Mouse (Mus musculus): ENCODE measurements around the gene Susd3. TPM values are rescaled to one million over a fixed set of nuclear protein-coding genes. Genes with fewer than 3 reads are reported as not detected.

Gene Susd3
- 1.6 and 2.2 TPM in 2 replicates for polyA plus RNA-seq (2015; fragmentation: Nextera tagmentation; extraction: Ambion mirVana)

GRCm38 (mm10) chr13:49248467-49248862 lies at the start of gene Susd3:
TSS of gene Susd3 (minus strand) at chr13:49248706.
- Histone ChIP-seq H3K9ac (ENCODE audit: low read length) (no peak within 1 kb of the TSS), H3K4me1 (replicated peaks; ENCODE audit: control insufficient read depth, insufficient read depth, low read length) (peaks cover 6% of the 10 kb centered on the region; the same call in 1 of the 2 replicates), H3K36me3 (ENCODE audit: control insufficient read depth, insufficient read depth, low read length) (no peaks in the 10 kb centered on the region), H3K9me3 (ENCODE audit: control insufficient read depth, low read length) (no peaks in the 10 kb centered on the region), H3K4me3 (ENCODE audit: low read length) (peak within 1 kb of the TSS; percentile 45), H3K27ac (ENCODE audit: low read length) (no peak within 1 kb of the TSS), H3K4me2 (ENCODE audit: low read depth, low read length) (peak within 1 kb of the TSS; percentile 82), H3K27me3 (ENCODE audit: control insufficient read depth, insufficient read depth, low read depth, low read length) (peaks cover 22% of the 10 kb centered on the region)
- no peak for ATAC-seq (ENCODE audit: low read depth)
- 13% methylated on average over 7 of the region's 8 CpGs for WGBS

- WGBS, result 74% methylated on average over 7 of the region's 7 CpGs
- H3K4me1 ChIP-seq (replicated peaks; ENCODE audit: control insufficient read depth, insufficient read depth, low read length), result peaks cover 5% of the 10 kb centered on the region
- H3K27ac ChIP-seq (ENCODE audit: low read length), result no peak overlapping the region
- H3K4me3 ChIP-seq (ENCODE audit: low read length), result no peak overlapping the region
- no peaks in the 10 kb centered on the region for H3K27me3 ChIP-seq (ENCODE audit: control insufficient read depth, insufficient read depth, low read depth, low read length)
- no peaks in the 10 kb centered on the region for H3K9me3 ChIP-seq (ENCODE audit: control insufficient read depth, low read length)
- H3K9ac ChIP-seq (ENCODE audit: low read length), result no peak overlapping the region
- ATAC-seq (ENCODE audit: low read depth), result no peak
- no peak overlapping the region for H3K4me2 ChIP-seq (ENCODE audit: low read depth, low read length)
- no peaks in the 10 kb centered on the region for H3K36me3 ChIP-seq (ENCODE audit: control insufficient read depth, insufficient read depth, low read length)
These were observed 47.8 kb upstream of the Susd3 start for GRCm38 (mm10) chr13:49296270-49296669.

GRCm38 (mm10) chr13:49294108-49294507 lies 45.6 kb upstream of the Susd3 start:
- 74% methylated on average over 9 of the region's 9 CpGs for WGBS
- Histone ChIP-seq H3K27me3 (ENCODE audit: control insufficient read depth, insufficient read depth, low read depth, low read length) (no peaks in the 10 kb centered on the region), H3K36me3 (ENCODE audit: control insufficient read depth, insufficient read depth, low read length) (no peaks in the 10 kb centered on the region), H3K9me3 (ENCODE audit: control insufficient read depth, low read length) (no peaks in the 10 kb centered on the region), H3K4me3 (ENCODE audit: low read length) (no peak overlapping the region), H3K27ac (ENCODE audit: low read length) (no peak overlapping the region), H3K4me1 (replicated peaks; ENCODE audit: control insufficient read depth, insufficient read depth, low read length) (peaks cover 4% of the 10 kb centered on the region), H3K4me2 (ENCODE audit: low read depth, low read length) (no peak overlapping the region), H3K9ac (ENCODE audit: low read length) (no peak overlapping the region)
- no peak for ATAC-seq (ENCODE audit: low read depth)

GRCm38 (mm10) chr13:49291949-49292348 lies 43.4 kb upstream of the Susd3 start:
- Histone ChIP-seq H3K4me3 (ENCODE audit: low read length) (no peak overlapping the region), H3K27ac (ENCODE audit: low read length) (no peak overlapping the region), H3K4me1 (replicated peaks; ENCODE audit: control insufficient read depth, insufficient read depth, low read length) (no peaks in the 10 kb centered on the region), H3K9me3 (ENCODE audit: control insufficient read depth, low read length) (no peaks in the 10 kb centered on the region), H3K36me3 (ENCODE audit: control insufficient read depth, insufficient read depth, low read length) (no peaks in the 10 kb centered on the region), H3K9ac (ENCODE audit: low read length) (no peak overlapping the region), H3K27me3 (ENCODE audit: control insufficient read depth, insufficient read depth, low read depth, low read length) (no peaks in the 10 kb centered on the region), H3K4me2 (ENCODE audit: low read depth, low read length) (no peak overlapping the region)
- 87% methylated on average over 6 of the region's 6 CpGs for WGBS
- ATAC-seq (ENCODE audit: low read depth), result no peak

- Histone ChIP-seq H3K9me3 (ENCODE audit: control insufficient read depth, low read length) (no peaks in the 10 kb centered on the region), H3K27me3 (ENCODE audit: control insufficient read depth, insufficient read depth, low read depth, low read length) (no peaks in the 10 kb centered on the region), H3K36me3 (ENCODE audit: control insufficient read depth, insufficient read depth, low read length) (no peaks in the 10 kb centered on the region), H3K4me2 (ENCODE audit: low read depth, low read length) (no peak overlapping the region), H3K4me1 (replicated peaks; ENCODE audit: control insufficient read depth, insufficient read depth, low read length) (no peaks in the 10 kb centered on the region), H3K9ac (ENCODE audit: low read length) (no peak overlapping the region), H3K4me3 (ENCODE audit: low read length) (no peak overlapping the region), H3K27ac (ENCODE audit: low read length) (no peak overlapping the region)
- WGBS, result 45% methylated on average over 1 of the region's 1 CpGs
- no peak for ATAC-seq (ENCODE audit: low read depth)
These were observed 42.9 kb upstream of the Susd3 start for GRCm38 (mm10) chr13:49291398-49291797.

GRCm38 (mm10) chr13:49287224-49287623 lies 38.7 kb upstream of the Susd3 start:
- Histone ChIP-seq H3K36me3 (ENCODE audit: control insufficient read depth, insufficient read depth, low read length) (no peaks in the 10 kb centered on the region), H3K9me3 (ENCODE audit: control insufficient read depth, low read length) (no peaks in the 10 kb centered on the region), H3K4me3 (ENCODE audit: low read length) (no peak overlapping the region), H3K9ac (ENCODE audit: low read length) (no peak overlapping the region), H3K27ac (ENCODE audit: low read length) (no peak overlapping the region), H3K4me2 (ENCODE audit: low read depth, low read length) (no peak overlapping the region), H3K4me1 (replicated peaks; ENCODE audit: control insufficient read depth, insufficient read depth, low read length) (no peaks in the 10 kb centered on the region), H3K27me3 (ENCODE audit: control insufficient read depth, insufficient read depth, low read depth, low read length) (no peaks in the 10 kb centered on the region)
- WGBS, result 87% methylated on average over 6 of the region's 6 CpGs
- ATAC-seq (ENCODE audit: low read depth), result no peak

- H3K4me3 ChIP-seq (ENCODE audit: low read length), result no peak overlapping the region
- H3K4me2 ChIP-seq (ENCODE audit: low read depth, low read length), result no peak overlapping the region
- no peak for ATAC-seq (ENCODE audit: low read depth)
- no peaks in the 10 kb centered on the region for H3K4me1 ChIP-seq (replicated peaks; ENCODE audit: control insufficient read depth, insufficient read depth, low read length)
- H3K27me3 ChIP-seq (ENCODE audit: control insufficient read depth, insufficient read depth, low read depth, low read length), result no peaks in the 10 kb centered on the region
- H3K9ac ChIP-seq (ENCODE audit: low read length), result no peak overlapping the region
- no peaks in the 10 kb centered on the region for H3K36me3 ChIP-seq (ENCODE audit: control insufficient read depth, insufficient read depth, low read length)
- 66% methylated on average over 3 of the region's 3 CpGs for WGBS
- no peak overlapping the region for H3K27ac ChIP-seq (ENCODE audit: low read length)
- H3K9me3 ChIP-seq (ENCODE audit: control insufficient read depth, low read length), result no peaks in the 10 kb centered on the region
These were observed 38.2 kb upstream of the Susd3 start for GRCm38 (mm10) chr13:49286750-49287149.

- Histone ChIP-seq H3K36me3 (ENCODE audit: control insufficient read depth, insufficient read depth, low read length) (no peaks in the 10 kb centered on the region), H3K27me3 (ENCODE audit: control insufficient read depth, insufficient read depth, low read depth, low read length) (no peaks in the 10 kb centered on the region), H3K9me3 (ENCODE audit: control insufficient read depth, low read length) (no peaks in the 10 kb centered on the region; the same call in 1 of the 2 replicates), H3K27ac (ENCODE audit: low read length) (no peak overlapping the region), H3K4me3 (ENCODE audit: low read length) (no peak overlapping the region), H3K9ac (ENCODE audit: low read length) (no peak overlapping the region), H3K4me1 (replicated peaks; ENCODE audit: control insufficient read depth, insufficient read depth, low read length) (no peaks in the 10 kb centered on the region), H3K4me2 (ENCODE audit: low read depth, low read length) (no peak overlapping the region)
- ATAC-seq (ENCODE audit: low read depth), result no peak
- WGBS, result 66% methylated on average over 9 of the region's 9 CpGs
These were observed 35.2 kb upstream of the Susd3 start for GRCm38 (mm10) chr13:49283686-49284085.

- no peaks in the 10 kb centered on the region for H3K36me3 ChIP-seq (ENCODE audit: control insufficient read depth, insufficient read depth, low read length)
- no peak overlapping the region for H3K9ac ChIP-seq (ENCODE audit: low read length)
- no peaks in the 10 kb centered on the region for H3K27me3 ChIP-seq (ENCODE audit: control insufficient read depth, insufficient read depth, low read depth, low read length)
- ATAC-seq (ENCODE audit: low read depth), result no peak
- H3K4me3 ChIP-seq (ENCODE audit: low read length), result no peak overlapping the region
- H3K4me1 ChIP-seq (replicated peaks; ENCODE audit: control insufficient read depth, insufficient read depth, low read length), result no peaks in the 10 kb centered on the region
- H3K9me3 ChIP-seq (ENCODE audit: control insufficient read depth, low read length), result no peaks in the 10 kb centered on the region; the same call in 1 of the 2 replicates
- no peak overlapping the region for H3K4me2 ChIP-seq (ENCODE audit: low read depth, low read length)
- H3K27ac ChIP-seq (ENCODE audit: low read length), result no peak overlapping the region
- WGBS, result 21% methylated on average over 2 of the region's 2 CpGs
These were observed 33.7 kb upstream of the Susd3 start for GRCm38 (mm10) chr13:49282168-49282567.
